Mouse (Mus musculus) liver, embryonic 13.5 days (tissue): ENCODE data around the gene Impdh1. TPM values are rescaled to one million over a fixed set of nuclear protein-coding genes. Genes with fewer than 3 reads are reported as not detected.

ENCODE experiments used
- ATAC-seq: fragments of 200-750 bp; cut with Nextera tagmentation; 2 replicates; pipeline ENCODE4 v1.8.0; 2017; ENCODE audit warnings: low read depth, mild to moderate bottlenecking, moderate number of reproducible peaks, moderate library complexity
- DNase-seq: peaks from one replicate; pipeline ENCODE4 v3.0.0; 2022
- H3K27ac ChIP-seq: fragments of 300-500 bp; sonication (generic); 2 replicates; pipeline ENCODE4 v1.5.1; 2015; ENCODE audit warnings: moderate library complexity, mild to moderate bottlenecking, inconsistent platforms
- H3K27me3 ChIP-seq: fragments of 300-500 bp; sonication (generic); 2 replicates; pipeline ENCODE4 v1.6.1; 2015; ENCODE audit warnings: mild to moderate bottlenecking, inconsistent platforms
- H3K36me3 ChIP-seq: fragments of 300-500 bp; sonication (generic); 2 replicates; pipeline ENCODE4 v1.6.1; 2015; ENCODE audit warnings: mild to moderate bottlenecking, inconsistent platforms
- H3K4me1 ChIP-seq: fragments of 300-500 bp; sonication (generic); replicated peaks from 2 replicates; pipeline ENCODE4 v1.6.1; 2015; ENCODE audit warnings: inconsistent platforms
- H3K4me2 ChIP-seq: fragments of 300-500 bp; sonication (generic); 2 replicates; pipeline ENCODE4 v1.6.1; 2015; ENCODE audit warnings: inconsistent platforms, mild to moderate bottlenecking, moderate library complexity
- H3K4me3 ChIP-seq: fragments of 300-500 bp; sonication (generic); replicated peaks from 2 replicates; pipeline ENCODE4 v1.5.1; 2015; ENCODE audit warnings: mild to moderate bottlenecking, inconsistent platforms
- H3K9ac ChIP-seq: fragments of 300-500 bp; sonication (generic); 2 replicates; pipeline ENCODE4 v1.6.1; 2015; ENCODE audit warnings: mild to moderate bottlenecking, inconsistent platforms
- H3K9me3 ChIP-seq: fragments of 300-500 bp; sonication (generic); replicated peaks from 2 replicates; pipeline ENCODE4 v1.6.1; 2016; ENCODE audit warnings: inconsistent platforms
- WGBS: fragments of 180-500 bp; shearing (Covaris S2); methylation state at CpG from one replicate; pipeline ENCODE4 v1.1.7; 2015; ENCODE audit not compliant: insufficient replicate concordance; 5-methylcytosine and 5-hydroxymethylcytosine counted together
- polyA plus RNA-seq: library from polyadenylated mRNA; unstranded; fragments of >200 nt; fragmentation: Nextera tagmentation; extraction: Ambion mirVana; gene quantifications from 2 replicates; pipeline ENCODE4 v1.2.1, GENCODE M21; 2015

Impdh1 gene
- polyA plus RNA-seq, 1 experiment from 2014 or later, result 9.5 TPM

DNA sequence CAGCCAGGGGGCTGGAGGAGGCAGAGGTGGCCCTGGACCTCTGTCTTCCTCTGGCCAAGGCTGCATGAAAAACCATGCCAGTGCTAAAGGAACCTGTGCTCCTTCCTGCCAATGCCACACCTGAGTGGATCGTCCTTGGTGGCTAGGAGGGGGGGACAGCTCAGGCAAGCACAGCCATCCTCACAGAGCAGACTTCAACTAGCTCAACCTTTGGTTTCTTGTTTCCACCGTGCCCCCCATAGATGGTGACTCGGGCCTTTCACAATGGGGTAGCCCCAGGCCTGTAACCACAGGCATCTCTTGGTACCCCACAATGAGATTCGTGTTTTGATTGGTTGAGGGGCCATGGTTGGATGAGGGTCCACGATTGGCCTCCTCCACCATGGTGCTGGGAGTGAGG is 14.8 kb downstream of the Impdh1 start:
- H3K4me3 ChIP-seq, result no peak overlapping the region
- 0 out of 2 replicates have a peak, but pooled peaks cover 3% of the 10 kb centered on the region for H3K36me3 ChIP-seq
- H3K9me3 ChIP-seq, result no peaks in the 10 kb centered on the region
- no peak overlapping the region for H3K4me2 ChIP-seq
- ATAC-seq (no peak), DNase-seq (no peak)
- no peak overlapping the region for H3K9ac ChIP-seq
- H3K27ac ChIP-seq, result no peak overlapping the region
- peaks cover 29% of the 10 kb centered on the region for H3K27me3 ChIP-seq
- peaks cover 12% of the 10 kb centered on the region for H3K4me1 ChIP-seq
- WGBS, result 66% methylated on average over 5 of the region's 5 CpGs

DNA sequence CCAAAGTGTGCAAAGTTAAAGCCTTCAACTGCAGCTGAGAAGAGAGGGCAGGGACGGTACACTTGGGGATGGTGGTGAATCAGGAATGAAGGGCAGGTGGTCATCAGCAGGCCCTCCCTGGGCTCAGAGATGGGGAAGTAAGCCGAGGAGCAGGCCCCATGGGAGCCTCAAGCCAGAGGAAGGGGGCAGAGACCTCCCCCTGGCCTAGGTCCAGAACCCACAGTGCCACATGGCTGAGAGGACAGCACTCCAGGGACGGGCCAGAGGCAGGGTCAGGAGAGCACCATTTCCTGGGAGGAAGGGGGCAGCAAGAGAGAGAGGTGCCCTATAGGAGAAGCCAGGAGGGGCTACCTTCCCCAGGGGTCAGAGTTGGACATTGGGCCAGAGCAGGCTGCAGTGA is 15.7 kb downstream of the Impdh1 start:
- no peak overlapping the region for H3K4me2 ChIP-seq
- DNase-seq, result no peak
- H3K27ac ChIP-seq, result no peak overlapping the region
- peaks cover 12% of the 10 kb centered on the region for H3K4me1 ChIP-seq
- H3K36me3 ChIP-seq, result no peaks in the 10 kb centered on the region
- no peak for ATAC-seq
- no peak overlapping the region for H3K4me3 ChIP-seq
- no peak overlapping the region for H3K9ac ChIP-seq
- peaks cover 38% of the 10 kb centered on the region for H3K27me3 ChIP-seq
- no peaks in the 10 kb centered on the region for H3K9me3 ChIP-seq
- 44% methylated on average over 3 of the region's 3 CpGs for WGBS

DNA sequence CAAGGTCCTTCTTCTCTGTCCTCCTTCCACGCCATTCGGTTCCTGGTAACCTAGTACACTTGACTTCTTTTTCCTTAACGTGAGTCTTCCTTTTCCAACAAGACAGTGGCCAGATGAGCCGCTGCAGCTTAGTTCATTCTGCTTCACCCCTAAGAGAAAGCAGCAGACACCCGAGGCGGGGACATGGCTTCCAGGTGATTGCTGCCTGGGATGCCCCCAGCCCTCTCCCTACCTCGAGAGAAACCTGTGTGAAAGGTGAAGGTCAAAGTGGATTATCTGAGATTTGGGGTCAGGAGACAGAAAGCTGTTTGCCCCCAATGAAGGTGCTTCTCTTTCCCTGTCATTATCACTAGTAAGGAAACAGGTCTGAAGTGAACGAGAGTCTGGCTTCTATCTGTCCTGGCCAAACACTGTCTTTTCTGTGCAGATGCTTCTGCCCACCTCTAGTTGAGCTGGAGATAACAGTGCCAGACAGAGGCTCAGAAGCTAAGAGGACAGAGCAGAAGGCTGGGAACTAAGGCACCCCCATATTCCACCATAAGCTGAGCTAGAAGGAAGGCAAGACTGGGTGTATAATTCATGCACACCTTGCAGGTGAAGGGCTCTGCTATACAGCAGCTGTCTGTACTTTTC is 16.8 kb downstream of the Impdh1 start:
- no peak for DNase-seq
- 23% methylated on average over 8 of the region's 8 CpGs for WGBS
- H3K4me1 ChIP-seq, result peaks cover 15% of the 10 kb centered on the region
- peak overlapping the region; percentile 56 for H3K4me2 ChIP-seq
- H3K9me3 ChIP-seq, result no peaks in the 10 kb centered on the region
- peak overlapping the region; percentile 32; the same call in 1 of the 2 replicates for H3K4me3 ChIP-seq
- no peak overlapping the region for H3K27ac ChIP-seq
- ATAC-seq, result peak; percentile 62
- H3K36me3 ChIP-seq, result no peaks in the 10 kb centered on the region
- no peak overlapping the region for H3K9ac ChIP-seq
- peaks cover 48% of the 10 kb centered on the region for H3K27me3 ChIP-seq

DNA sequence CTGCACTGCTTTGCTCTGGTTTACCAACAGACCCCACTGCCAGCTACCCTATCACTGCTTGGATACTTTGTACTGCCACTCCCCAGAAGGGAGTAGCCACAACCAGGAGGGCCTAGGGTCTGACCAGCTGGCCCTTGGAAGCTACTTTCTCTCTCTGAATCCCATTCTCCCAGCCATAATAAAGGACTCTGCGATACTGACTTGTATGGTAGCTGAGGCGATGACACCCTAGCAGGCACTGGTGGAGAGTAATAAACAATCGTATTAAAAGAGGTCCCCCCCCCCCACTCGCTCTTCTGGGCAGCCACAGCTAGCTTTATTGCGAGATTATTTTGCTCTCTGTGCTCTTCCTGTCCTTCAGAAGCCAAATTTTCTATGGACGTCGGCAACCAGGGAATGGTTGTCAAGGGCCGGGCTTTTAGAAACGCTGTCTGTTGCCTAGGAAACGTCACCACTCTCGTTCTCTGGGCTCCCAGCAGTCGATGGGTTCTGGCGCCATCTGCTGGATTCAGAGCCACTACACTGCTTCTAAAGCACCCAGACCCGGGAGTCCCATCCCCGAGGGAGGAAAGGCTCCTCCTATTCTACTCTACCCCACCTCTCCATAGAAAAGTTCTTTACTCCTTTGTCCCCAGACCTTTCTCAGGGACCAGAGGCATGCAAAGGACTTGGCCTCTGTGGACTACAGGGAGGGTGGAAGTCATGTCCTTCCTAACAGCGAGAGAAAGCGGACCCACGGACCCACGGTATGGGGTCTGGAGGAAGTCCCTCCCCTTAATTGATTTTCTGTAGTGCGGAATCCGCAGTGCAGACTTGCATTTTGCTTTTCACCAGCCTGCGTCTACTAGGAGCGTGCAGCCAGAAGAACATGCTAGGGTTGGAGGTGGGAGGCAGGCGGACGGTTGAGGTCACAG is 17.6 kb downstream of the Impdh1 start:
- Histone ChIP-seq H3K9ac (no peak overlapping the region), H3K27ac (no peak overlapping the region), H3K4me1 (peaks cover 20% of the 10 kb centered on the region), H3K9me3 (no peaks in the 10 kb centered on the region), H3K4me3 (peak overlapping the region; percentile 32), H3K4me2 (peak overlapping the region; percentile 56), H3K27me3 (peaks cover 52% of the 10 kb centered on the region), H3K36me3 (no peaks in the 10 kb centered on the region)
- 15% methylated on average over 25 of the region's 25 CpGs for WGBS
- DNase-seq (peak; percentile 62), ATAC-seq (peak; percentile 60)

DNA sequence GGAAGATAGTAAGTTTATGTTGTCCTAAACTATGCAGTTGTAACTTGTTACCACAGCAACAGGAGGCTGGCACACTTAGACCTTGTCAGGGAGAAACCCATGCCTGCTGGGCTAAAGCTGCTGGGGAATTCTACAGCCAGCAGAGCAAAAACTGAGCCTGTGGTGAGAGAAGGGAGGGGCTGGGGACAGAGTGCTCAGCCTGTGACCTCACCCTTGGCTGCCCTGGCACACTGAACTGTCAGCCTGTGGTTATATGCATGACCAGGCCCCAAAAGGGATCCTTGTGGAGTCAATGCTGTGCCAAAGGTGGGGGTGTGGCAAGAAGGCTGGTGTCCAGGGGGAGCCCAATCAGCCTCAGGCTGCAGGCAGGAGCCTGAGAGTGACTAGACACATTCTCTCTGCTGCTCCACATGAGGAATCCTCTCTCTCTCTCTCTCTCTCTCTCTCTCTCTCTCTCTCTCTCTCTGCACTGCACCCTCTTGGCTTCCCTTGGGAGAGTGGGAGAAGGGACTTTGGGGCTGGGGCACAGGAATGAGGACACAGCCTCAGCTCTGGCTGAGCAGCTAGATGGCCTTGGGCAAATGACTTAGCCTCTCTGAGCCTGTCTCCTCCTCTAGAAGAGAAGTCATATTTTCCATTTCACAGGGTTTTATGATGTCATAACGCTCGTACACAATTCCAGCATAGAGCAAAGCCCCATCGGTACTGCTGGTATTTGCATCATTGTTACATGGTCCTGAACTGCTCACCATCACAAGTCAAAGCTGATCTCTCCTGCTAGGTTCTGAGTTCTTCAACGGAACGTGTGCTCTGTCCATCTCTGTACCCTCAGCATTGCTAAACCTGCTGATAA is 20.1 kb downstream of the Impdh1 start:
- Histone ChIP-seq H3K27ac (no peak overlapping the region), H3K36me3 (no peaks in the 10 kb centered on the region), H3K4me3 (no peak overlapping the region), H3K27me3 (peaks cover 67% of the 10 kb centered on the region), H3K4me2 (no peak overlapping the region), H3K4me1 (peaks cover 20% of the 10 kb centered on the region), H3K9me3 (no peaks in the 10 kb centered on the region), H3K9ac (no peak overlapping the region)
- DNase-seq (no peak), ATAC-seq (no peak)
- 60% methylated on average over 5 of the region's 5 CpGs for WGBS

DNA sequence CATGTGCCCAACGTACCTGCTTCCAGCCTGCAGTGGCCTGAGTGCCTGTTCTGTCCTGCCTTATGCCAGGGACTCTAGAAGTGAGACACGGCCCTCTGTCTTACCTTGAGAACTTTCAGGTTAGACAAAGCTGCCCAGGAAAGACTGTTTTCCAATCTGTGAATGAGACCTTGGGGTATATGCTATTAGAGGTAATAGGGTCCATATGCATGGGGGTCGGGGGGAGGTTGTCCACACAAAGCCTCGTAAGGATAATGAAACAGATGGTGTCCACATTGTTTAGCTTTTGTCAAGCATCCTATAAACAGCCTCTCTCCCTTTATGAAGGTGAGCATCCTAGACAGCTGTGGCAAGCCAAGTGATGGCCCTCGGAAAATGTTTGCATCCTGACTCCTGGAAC is 21.0 kb downstream of the Impdh1 start:
- WGBS, result 69% methylated on average over 5 of the region's 5 CpGs
- Histone ChIP-seq H3K9me3 (no peaks in the 10 kb centered on the region), H3K27ac (no peak overlapping the region), H3K4me3 (no peak overlapping the region), H3K4me2 (no peak overlapping the region), H3K36me3 (no peaks in the 10 kb centered on the region), H3K27me3 (peaks cover 75% of the 10 kb centered on the region), H3K4me1 (peaks cover 20% of the 10 kb centered on the region), H3K9ac (no peak overlapping the region)
- no peak for DNase-seq
- ATAC-seq, result no peak

DNA sequence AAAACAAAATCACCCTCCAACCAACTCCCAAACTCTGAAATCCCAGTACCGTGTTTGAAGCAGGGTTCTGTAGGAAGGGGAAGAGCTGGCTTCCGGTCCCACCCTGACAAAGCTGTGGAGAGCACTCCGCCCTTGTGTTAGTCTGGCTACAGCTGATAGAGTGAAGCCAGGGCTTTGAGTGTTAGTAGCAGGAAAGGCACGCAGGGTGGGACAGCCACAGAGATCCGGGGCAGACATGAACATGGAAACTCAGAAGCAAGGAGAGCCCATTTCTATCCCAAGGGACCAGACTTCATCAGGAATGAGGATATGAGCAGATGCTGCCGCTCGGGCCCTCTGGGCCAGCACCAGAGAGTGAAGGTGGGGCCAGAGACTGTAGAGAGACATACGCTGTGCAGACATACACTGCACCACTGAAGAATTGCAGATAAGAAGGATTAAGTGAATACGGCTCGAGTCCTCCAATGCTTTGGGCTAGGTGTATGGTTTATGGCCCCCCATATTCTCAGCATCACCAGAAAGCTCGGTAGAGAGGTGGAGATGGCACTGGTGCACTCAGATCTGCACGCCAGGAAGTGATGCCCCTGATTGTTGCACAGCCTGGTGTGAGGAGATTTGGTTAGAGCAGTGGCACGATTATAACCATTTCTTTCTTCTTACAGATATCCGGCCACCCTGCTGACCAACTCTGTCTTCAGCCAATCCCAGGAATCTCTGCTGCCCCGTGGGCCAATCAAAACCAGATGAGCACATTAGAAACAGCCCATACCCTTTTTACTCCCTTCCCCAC is 22.0 kb downstream of the Impdh1 start:
- Histone ChIP-seq H3K4me1 (peaks cover 15% of the 10 kb centered on the region), H3K9me3 (no peaks in the 10 kb centered on the region), H3K36me3 (no peaks in the 10 kb centered on the region), H3K27ac (no peak overlapping the region), H3K4me2 (peak overlapping the region; percentile 15; the same call in 1 of the 2 replicates), H3K9ac (no peak overlapping the region), H3K27me3 (peaks cover 70% of the 10 kb centered on the region), H3K4me3 (no peak overlapping the region)
- 24% methylated on average over 15 of the region's 15 CpGs for WGBS
- 0 out of 2 replicates have a peak, but pooled peaks have one; percentile 48 for ATAC-seq
- DNase-seq, result no peak

DNA sequence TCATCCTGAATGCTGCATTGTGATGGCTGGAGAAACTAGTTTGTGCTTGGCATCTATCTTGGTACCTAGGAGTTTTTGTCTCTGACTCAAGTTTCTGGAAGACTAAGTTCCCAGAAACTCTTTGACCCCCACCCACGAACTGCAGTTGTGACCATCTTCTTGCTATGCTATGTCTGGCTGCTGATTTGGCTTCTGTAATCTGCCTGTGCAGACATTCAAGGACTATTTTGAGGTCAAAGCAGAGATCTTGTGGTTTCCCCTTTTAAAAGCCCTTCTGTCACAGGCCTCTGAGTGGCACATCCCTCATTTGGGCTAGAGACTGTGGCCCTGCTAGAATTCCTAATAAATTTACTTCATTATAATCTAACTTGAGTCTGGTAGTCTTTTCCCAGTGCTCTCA is 28.2 kb downstream of the Impdh1 start:
- no peaks in the 10 kb centered on the region for H3K4me1 ChIP-seq
- H3K4me3 ChIP-seq, result no peak overlapping the region
- DNase-seq (no peak), ATAC-seq (no peak)
- no peaks in the 10 kb centered on the region for H3K9me3 ChIP-seq
- H3K27ac ChIP-seq, result no peak overlapping the region
- H3K4me2 ChIP-seq, result no peak overlapping the region
- 16% methylated on average over 1 of the region's 1 CpGs for WGBS
- H3K27me3 ChIP-seq, result peaks cover 33% of the 10 kb centered on the region
- H3K9ac ChIP-seq, result no peak overlapping the region
- no peaks in the 10 kb centered on the region for H3K36me3 ChIP-seq

DNA sequence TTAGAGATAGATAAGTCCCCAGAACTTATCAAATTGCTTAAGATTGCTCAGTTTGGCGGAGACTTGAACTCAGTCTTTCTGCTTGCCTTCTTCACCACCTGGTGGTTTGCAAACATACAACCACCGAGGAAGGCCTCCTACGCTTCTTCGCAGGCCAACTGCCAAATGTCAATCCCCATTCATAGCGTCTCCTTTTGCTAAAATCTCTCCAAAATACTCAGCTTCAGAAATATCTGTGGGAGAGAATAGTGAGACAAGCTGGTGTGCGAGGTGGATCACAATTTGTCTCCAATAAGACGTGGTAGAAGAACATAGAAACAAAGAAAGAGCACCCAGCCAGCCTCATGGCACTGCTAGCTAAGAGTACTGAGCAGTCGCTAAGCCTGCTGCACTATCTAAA is 36.3 kb downstream of the Impdh1 start:
- Histone ChIP-seq H3K9ac (no peak overlapping the region), H3K4me3 (peak overlapping the region; percentile 52; the same call in 1 of the 2 replicates), H3K9me3 (no peaks in the 10 kb centered on the region), H3K4me2 (peak overlapping the region; percentile 69), H3K27me3 (peaks cover 84% of the 10 kb centered on the region), H3K27ac (no peak overlapping the region), H3K4me1 (peaks cover 7% of the 10 kb centered on the region; the same call in 1 of the 2 replicates), H3K36me3 (no peaks in the 10 kb centered on the region)
- no peak for ATAC-seq
- DNase-seq, result no peak
- 36% methylated on average over 8 of the region's 8 CpGs for WGBS

DNA sequence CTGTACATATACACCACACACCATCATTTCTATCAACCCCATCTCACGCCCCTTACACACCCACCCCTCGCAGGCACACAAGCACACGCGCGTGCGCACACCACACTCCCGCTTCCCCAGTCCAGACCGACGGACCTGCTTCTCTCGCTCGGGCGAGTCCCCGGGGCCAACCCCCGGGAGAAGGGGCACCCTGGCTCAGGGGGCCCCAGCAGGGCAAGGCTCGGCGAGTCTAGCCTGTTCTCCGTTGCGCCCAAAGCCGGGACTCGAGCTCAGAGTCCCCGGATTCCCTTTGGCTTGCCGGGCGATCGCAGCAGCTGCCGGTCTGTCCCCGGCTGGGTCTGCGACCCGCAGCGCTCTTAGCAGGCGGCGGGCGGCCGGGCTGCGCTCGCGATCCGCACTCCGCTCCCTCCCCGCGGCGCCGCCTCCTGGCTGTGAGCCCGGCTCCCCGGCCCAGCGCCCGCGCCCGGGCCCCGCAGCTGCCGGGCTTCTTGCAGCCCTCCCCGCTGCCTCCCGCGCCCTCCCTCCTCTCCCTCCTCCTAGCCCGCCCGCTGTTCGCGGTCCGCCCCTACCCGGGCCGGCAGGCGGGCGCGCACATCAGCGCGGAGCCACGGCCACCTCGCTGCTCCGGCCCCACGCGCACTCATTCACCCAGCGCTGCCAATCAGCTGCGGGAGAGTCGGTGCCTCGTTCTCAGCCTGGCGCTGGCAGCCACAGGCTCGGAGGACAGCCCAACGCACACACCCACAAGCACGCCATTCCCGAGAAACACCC is 37.1 kb downstream of the Impdh1 start, which contains the start of gene Prrt4:
TSS of gene Prrt4 (minus strand) at position 697 of the 771 bp plus-strand sequence.
- Histone ChIP-seq H3K4me2 (peak within 1 kb of the TSS; percentile 69), H3K27ac (no peak within 1 kb of the TSS), H3K4me1 (peaks cover 7% of the 10 kb centered on the region; the same call in 1 of the 2 replicates), H3K27me3 (peaks cover 92% of the 10 kb centered on the region), H3K9ac (peak within 1 kb of the TSS; percentile 27), H3K36me3 (no peaks in the 10 kb centered on the region), H3K9me3 (no peaks in the 10 kb centered on the region), H3K4me3 (peak within 1 kb of the TSS; percentile 52)
- DNase-seq (no peak), ATAC-seq (no peak)
- WGBS, result 1% methylated on average over 76 of the region's 79 CpGs
